Comparison of ENCODE assay signal across 9 mouse cellular contexts in genomic region chr5:5261725-5262296, GRCm38 (mm10).
DNase-seq lines count a peak whose midpoint lies in the region; ATAC-seq and TF ChIP-seq lines count a peak whose summit lies in the region.
"Had no signal": no experiment of that assay in that cellular context is flagged by ENCODE, and none has a peak within 500 bp of the region (broad histone marks: within the 10 kb centered on the region; RNA-seq: fewer than 3 reads in every experiment).

No protein-coding gene starts in this region.

- H3K27me3 ChIP-seq in kidney, adult 2 months (replicated peaks; ENCODE audit: control insufficient read depth, insufficient read depth, low read length) = no peaks in the 10 kb centered on the region
- no peaks in the 10 kb centered on the region for H3K27me3 ChIP-seq in heart, embryonic 14.5 days (ENCODE audit: control insufficient read depth, insufficient read depth, low read length)
- H3K27me3 ChIP-seq in intestine, embryonic 16.5 days (replicated peaks; ENCODE audit: control insufficient read depth, insufficient read depth, low read length) = no peaks in the 10 kb centered on the region
- no peaks in the 10 kb centered on the region for H3K27me3 ChIP-seq in midbrain, embryonic 14.5 days (ENCODE audit: control insufficient read depth, insufficient read depth, low read length)
- H3K27me3 ChIP-seq: megakaryocyte, embryonic 14.5 days had no signal

- no peaks in the 10 kb centered on the region for H3K9me3 ChIP-seq in heart, embryonic 14.5 days (ENCODE audit: control insufficient read depth, low read length)
- no peaks in the 10 kb centered on the region for H3K9me3 ChIP-seq in intestine, embryonic 16.5 days (ENCODE audit: control insufficient read depth, low read length)
- no peaks in the 10 kb centered on the region for H3K9me3 ChIP-seq in midbrain, embryonic 14.5 days (ENCODE audit: control insufficient read depth, low read length)
- H3K9me3 ChIP-seq: megakaryocyte, embryonic 14.5 days had no signal

- H3K4me1 ChIP-seq in kidney, adult 2 months (ENCODE audit: control insufficient read depth, insufficient read depth, low read length) = no peaks in the 10 kb centered on the region
- peaks cover 12 to 41% of the 10 kb centered on the region in 2 experiments for H3K4me1 ChIP-seq in heart, embryonic 14.5 days (ENCODE audit: control insufficient read depth in 2 of 2, insufficient read depth in 2 of 2, low read length in 2 of 2)
- H3K4me1 ChIP-seq in intestine, embryonic 16.5 days (ENCODE audit: control insufficient read depth, insufficient read depth, low read length) = peaks cover 17% of the 10 kb centered on the region
- peaks cover 16% of the 10 kb centered on the region for H3K4me1 ChIP-seq in midbrain, embryonic 14.5 days (ENCODE audit: control insufficient read depth, insufficient read depth, low read length)
- H3K4me1 ChIP-seq: megakaryocyte, embryonic 14.5 days had no signal

- WGBS in kidney, adult 2 months = 35% methylated on average over 14 of the region's 14 CpGs
- WGBS in heart, embryonic 14.5 days = 56% methylated on average over 14 of the region's 14 CpGs
- WGBS in intestine, embryonic 16.5 days = 28% methylated on average over 14 of the region's 14 CpGs
- WGBS in midbrain, embryonic 14.5 days = 80% methylated on average over 14 of the region's 14 CpGs

- 0 out of 2 replicates have a peak, but pooled peaks have one; percentile 13 for ATAC-seq in heart, embryonic 14.5 days (ENCODE audit: insufficient number of reproducible peaks, insufficient read depth, low FRiP score, low read depth)
- peak; percentile 51 for ATAC-seq in intestine, embryonic 16.5 days
- ATAC-seq in midbrain, embryonic 14.5 days (ENCODE audit: low FRiP score, low TSS enrichment) = no peak

- TF ChIP-seq POLR2A in kidney, adult 2 months (IDR thresholded peaks at IDR 0.05; ENCODE audit: low read depth, low read length) = no peak

- H3K4me2 ChIP-seq in heart, embryonic 14.5 days (ENCODE audit: low read length) = peak overlapping the region; percentile 58
- peak overlapping the region; percentile 40 for H3K4me2 ChIP-seq in intestine, embryonic 16.5 days (ENCODE audit: low read depth, low read length)
- 0 out of 2 replicates have a peak overlapping the region, but pooled peaks have one; percentile 18 for H3K4me2 ChIP-seq in midbrain, embryonic 14.5 days (ENCODE audit: low read length)

- no peaks in the 10 kb centered on the region for H3K36me3 ChIP-seq in kidney, adult 2 months (ENCODE audit: control insufficient read depth, insufficient read depth, low read length)
- no peaks in the 10 kb centered on the region for H3K36me3 ChIP-seq in heart, embryonic 14.5 days (ENCODE audit: control insufficient read depth, insufficient read depth, low read length)
- H3K36me3 ChIP-seq in intestine, embryonic 16.5 days (ENCODE audit: control insufficient read depth, insufficient read depth, low read length) = no peaks in the 10 kb centered on the region
- H3K36me3 ChIP-seq in midbrain, embryonic 14.5 days (ENCODE audit: control insufficient read depth, insufficient read depth, low read length) = no peaks in the 10 kb centered on the region

- peak; percentile 5 for DNase-seq in kidney, adult 2 months
- DNase-seq in kidney, postnatal 25 days = no peak
- DNase-seq in midbrain, embryonic 14.5 days = no peak
- no peak for DNase-seq in cerebellum, adult 9-10 months
- no peak for DNase-seq in retina, embryonic 14.5 days (ENCODE audit: low spot score)
- DNase-seq: cerebellum, adult 2 months had no signal

- H3K4me3 ChIP-seq in kidney, adult 2 months (ENCODE audit: insufficient read depth, low read depth, low read length) = no peak overlapping the region
- H3K4me3 ChIP-seq in heart, embryonic 14.5 days (ENCODE audit: control insufficient read depth in 1 of 2, insufficient read depth in 1 of 2, low read depth in 1 of 2, low read length in 2 of 2) = peak overlapping the region in 1 of 2 experiments; percentile 22; a peak in 2 of 4 replicates
- H3K4me3 ChIP-seq in intestine, embryonic 16.5 days (ENCODE audit: low read length) = no peak overlapping the region
- no peak overlapping the region for H3K4me3 ChIP-seq in midbrain, embryonic 14.5 days (replicated peaks; ENCODE audit: low read depth, low read length)
- H3K4me3 ChIP-seq: megakaryocyte, embryonic 14.5 days had no signal

- peak overlapping the region; percentile 59 for H3K9ac ChIP-seq in heart, embryonic 14.5 days (ENCODE audit: low read length)
- H3K9ac ChIP-seq in intestine, embryonic 16.5 days (ENCODE audit: low read depth, low read length) = no peak overlapping the region
- H3K9ac ChIP-seq in midbrain, embryonic 14.5 days (replicated peaks; ENCODE audit: low read length) = no peak overlapping the region

- no peak for TF ChIP-seq CTCF in kidney, adult 2 months (conservative IDR thresholded peaks at IDR 0.05; ENCODE audit: insufficient read depth, insufficient read length, low read depth, low read length)

- no peak overlapping the region for H3K27ac ChIP-seq in kidney, adult 2 months (ENCODE audit: insufficient read depth, low read depth, low read length)
- H3K27ac ChIP-seq in heart, embryonic 14.5 days (replicated peaks in 1 of 2; ENCODE audit: control insufficient read depth in 1 of 2, insufficient read depth in 1 of 2, low read depth in 2 of 2, low read length in 2 of 2) = peak overlapping the region; percentile 73 to 87
- H3K27ac ChIP-seq in intestine, embryonic 16.5 days (ENCODE audit: low read length) = no peak overlapping the region
- peak overlapping the region; percentile 47; the same call in 1 of the 2 replicates for H3K27ac ChIP-seq in midbrain, embryonic 14.5 days (replicated peaks; ENCODE audit: low read depth, low read length)

Comparison
In these comparisons a context has a peak if more than half of its experiments do, and no peak if none do; other contexts are left out.
1. H3K27ac ChIP-seq: peak in heart, embryonic 14.5 days (2 of 2) and midbrain, embryonic 14.5 days (single experiment); none in kidney, adult 2 months (single experiment) and intestine, embryonic 16.5 days (single experiment).
2. Peak in every context shown above with its lines, with median percentiles within 50 percentile points of each other: H3K4me2 ChIP-seq.